Mouse (Mus musculus) stomach, postnatal 0 days (tissue): ENCODE results near the gene Nfatc2.

Experiments
- CTCF ChIP-seq: IDR thresholded peaks from 2 replicates; pipeline ENCODE4 v1.5.1; 2016; ENCODE audit warnings: antibody characterized with exemption, low read depth, mild to moderate bottlenecking, moderate library complexity
- EP300 ChIP-seq: optimal IDR thresholded peaks from 2 replicates; pipeline ENCODE3; 2016; ENCODE audit warnings: antibody characterized with exemption

DNA sequence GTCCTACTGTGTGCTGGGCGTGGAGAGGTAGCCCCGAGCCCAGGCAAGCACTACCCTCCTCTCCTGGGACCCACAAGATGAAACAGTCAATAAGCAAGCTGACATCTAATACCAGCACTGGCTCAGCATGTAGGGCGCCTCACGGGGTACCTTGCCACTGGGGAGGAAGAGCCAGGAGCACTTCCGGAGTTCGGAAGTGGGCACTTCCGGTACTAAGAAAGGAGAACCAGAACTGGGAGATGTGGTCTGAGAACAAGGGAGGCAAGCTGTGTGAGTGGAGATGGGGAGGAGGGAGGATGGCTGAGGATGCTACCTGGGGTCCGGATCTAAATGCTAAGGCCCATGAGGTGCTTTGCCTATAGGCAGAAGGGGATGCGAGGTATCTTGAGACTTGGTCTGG is 128.0 kb downstream of the Nfatc2 start:
- TF ChIP-seq CTCF (no peak), EP300 (no peak)
